Mouse (Mus musculus): ENCODE data around the gene Epha6.

Epha6 gene

DNA sequence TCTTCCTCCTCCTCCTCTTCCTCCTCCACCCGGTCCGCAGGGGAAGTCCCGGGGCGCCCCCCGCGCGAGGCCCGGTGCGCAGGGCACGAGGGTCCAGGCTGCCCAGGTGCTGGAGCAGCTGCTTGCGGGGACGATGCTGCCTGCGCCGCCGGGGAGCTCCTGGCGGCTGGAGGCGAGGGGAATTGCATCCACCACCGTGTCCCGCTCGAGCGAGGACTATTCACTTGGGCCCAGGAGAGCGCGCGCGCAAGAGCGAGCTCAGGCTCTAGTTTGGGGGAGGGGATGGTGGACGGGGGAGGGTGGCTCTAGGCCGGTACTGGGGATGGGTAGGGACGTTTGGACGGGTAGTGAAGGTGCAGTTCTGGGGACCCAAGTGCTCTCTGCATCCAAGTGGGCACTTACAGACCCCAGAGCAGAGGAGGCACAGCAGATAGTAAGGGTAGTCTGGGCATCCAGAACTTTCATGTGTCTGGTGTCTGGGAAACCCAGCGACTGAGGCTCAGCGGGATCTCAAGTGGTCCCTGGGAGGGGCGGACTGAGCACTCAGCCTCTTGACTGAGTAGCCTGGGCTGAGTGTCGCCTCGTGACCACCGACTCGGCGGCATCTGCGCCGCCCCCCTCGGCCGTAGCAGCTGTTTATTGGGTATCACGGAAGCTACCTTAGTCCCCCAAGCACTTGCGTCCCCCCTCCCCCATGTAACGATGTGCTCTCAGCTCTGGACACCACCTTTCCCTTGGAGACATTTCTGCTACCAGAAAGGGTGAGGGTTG, at the start of gene Epha6:
TSS of gene Epha6 (minus strand) at position 471 of the 771 bp plus-strand sequence.
- ChIA-PET POLR2A (interaction anchor here in 2 of 4 experiments (0.6 to 0.9 kb wide), 3 partner anchors 10 to 1060 kb away, joined by 3 read pairs; no protein-coding TSS in a partner anchor), CTCF (interaction anchor here in 2 of 4 experiments (0.6 to 1.2 kb wide), 4 partner anchors 15 to 1518 kb away, joined by 3 to 4 read pairs (median 3); no protein-coding TSS in a partner anchor)

DNA sequence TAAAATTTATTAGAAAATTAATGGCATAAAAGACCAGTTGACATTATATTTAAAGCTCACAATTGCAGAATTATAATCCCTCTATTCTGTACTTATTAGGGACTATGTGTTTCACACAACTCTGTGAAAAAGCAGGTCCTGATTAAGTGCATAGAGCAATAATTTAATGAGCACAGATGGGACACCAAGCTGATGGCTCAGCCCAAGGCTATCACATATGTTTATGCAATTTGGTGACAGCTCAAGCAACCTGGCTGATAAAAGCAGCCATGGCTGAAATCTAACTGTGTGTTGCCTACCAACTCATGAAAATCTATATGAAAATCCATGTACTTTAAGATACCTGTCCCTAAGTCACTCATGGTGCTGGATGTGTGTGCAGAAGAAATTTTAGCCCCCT, 46.4 kb upstream of the Epha6 start:
- POLR2A ChIA-PET: no interaction called here
- CTCF ChIA-PET: no interaction called here

DNA sequence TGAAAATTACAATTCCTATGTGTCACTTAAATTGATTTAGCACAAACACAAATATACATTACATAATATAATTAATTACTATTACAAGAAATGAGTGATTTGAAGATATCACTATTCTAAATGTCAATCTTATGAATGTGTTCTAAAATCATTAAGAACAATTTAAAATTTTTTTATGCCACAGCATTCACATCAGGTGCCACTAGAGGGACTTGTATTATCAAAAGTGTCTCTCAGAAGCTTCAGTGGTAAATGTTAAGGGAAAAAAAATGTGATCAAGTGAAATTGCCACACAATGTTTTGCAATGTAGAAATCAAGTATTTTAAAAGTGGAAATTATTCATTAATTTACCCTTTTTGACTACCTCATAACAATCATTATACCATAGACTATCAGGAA, 22.8 kb upstream of the Epha6 start:
- CTCF ChIA-PET: no interaction called here
- POLR2A ChIA-PET: no interaction called here

DNA sequence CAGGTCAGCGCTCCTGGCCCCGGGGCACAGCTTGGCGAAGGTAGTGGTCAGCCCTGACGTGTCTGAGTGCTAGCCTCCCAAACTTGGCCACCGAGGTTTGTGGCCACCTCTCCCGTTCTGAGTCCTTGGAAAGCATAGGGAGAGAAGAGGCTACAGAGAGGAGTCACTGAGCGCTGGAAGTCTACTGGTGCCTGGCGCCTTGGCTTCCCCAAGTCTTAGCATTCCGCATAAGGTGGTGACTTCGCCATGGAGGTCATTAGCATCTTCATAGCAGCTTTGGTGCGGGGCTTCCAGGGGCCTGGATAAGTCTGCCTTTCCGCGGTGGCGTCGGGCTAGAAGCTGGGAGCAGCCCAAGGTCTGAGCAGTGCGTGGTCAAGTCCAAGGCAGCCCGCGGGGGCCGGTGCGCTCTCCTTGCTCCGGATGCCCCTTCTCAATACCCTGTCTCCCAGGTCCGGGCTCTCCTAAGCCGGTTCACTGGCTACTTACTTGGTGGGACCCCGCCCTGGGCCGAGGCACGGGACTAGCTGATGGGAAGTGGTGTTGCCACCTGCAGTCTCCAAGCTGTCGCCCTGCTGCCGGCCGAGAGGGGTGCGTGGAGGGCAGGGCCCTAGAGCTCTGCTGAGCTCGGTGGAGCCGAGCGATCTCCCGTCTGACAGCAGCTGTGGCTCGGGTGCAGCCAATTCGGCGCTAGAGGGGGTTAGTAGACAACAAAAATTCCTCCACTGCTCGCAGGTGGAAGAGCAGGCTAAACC, 677 bp upstream of the Epha6 start:
- CTCF ChIA-PET: interaction anchor here in 2 of 4 experiments (0.6 to 1.2 kb wide), 3 partner anchors 16 to 362 kb away, joined by 3 read pairs; no protein-coding TSS in a partner anchor
- POLR2A ChIA-PET: no interaction called here

DNA sequence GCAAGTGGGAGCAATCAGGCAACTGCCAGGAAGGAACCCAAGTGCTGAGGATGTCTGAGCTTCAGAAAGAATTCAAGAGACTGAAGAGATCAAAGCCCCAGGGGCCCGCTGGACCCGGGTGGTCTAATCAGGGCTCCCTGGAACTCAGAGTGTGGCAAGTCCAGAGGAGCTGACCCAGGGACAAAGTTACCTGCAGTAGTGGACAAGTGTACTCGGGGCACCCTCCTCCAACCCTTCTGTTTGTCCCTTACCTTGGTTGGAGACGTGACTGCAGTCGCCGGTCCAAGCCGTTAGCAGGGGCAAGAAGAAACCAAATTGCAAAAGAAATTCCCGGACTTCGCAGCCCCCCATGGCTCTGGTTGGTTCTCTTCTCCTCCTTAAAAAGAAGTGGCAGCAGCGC, 718 bp downstream of the Epha6 start:
- ChIA-PET POLR2A (interaction anchor here in 2 of 4 experiments (0.6 to 0.9 kb wide), 3 partner anchors 10 to 1059 kb away, joined by 3 read pairs; no protein-coding TSS in a partner anchor), CTCF (interaction anchor here in 2 of 4 experiments (0.6 kb wide), 2 partner anchors 775 to 1517 kb away, joined by 3 to 4 read pairs; no protein-coding TSS in a partner anchor)

DNA sequence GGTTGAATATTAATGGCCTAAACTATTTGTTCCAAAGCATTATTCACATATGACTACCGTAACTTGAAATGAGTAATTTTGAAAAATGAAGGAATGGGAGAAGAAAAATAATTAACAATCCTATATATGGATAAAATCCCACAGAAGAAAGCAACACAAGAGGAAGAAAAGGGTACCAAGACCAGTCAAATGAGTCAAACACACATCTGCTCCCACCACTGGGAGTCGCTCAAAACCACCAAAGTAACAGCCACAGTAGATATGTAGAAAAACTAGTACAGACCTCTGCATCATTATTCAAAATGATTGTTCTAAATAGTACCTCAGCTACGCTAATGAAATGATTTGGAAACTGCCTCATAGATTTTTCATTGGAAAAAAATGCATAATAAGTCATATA, 20.0 kb downstream of the Epha6 start:
- CTCF ChIA-PET: no interaction called here
- POLR2A ChIA-PET: no interaction called here

DNA sequence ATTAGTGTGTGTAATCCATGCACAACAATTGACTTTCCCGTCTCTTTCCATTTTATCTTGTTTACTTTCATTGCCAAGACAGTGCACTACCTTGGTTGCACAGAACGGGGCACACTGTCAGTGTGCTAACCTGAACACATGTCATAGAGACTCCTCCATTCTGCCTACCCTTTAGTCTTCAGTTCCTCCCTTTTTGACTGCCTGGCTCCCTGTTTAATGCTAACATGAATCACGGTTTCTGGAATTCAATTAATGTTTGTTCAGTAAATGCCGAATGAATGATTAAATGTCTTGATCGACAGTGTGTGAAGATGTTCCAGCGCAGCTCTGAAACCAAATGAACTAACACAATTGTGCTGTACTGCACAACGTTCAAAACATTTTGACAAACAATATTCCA, 20.6 kb downstream of the Epha6 start:
- POLR2A ChIA-PET: no interaction called here
- CTCF ChIA-PET: interaction anchor here in 1 of 4 experiments (0.6 kb wide), 1 partner anchor 11 kb away, joined by 3 read pairs; no protein-coding TSS in a partner anchor

DNA sequence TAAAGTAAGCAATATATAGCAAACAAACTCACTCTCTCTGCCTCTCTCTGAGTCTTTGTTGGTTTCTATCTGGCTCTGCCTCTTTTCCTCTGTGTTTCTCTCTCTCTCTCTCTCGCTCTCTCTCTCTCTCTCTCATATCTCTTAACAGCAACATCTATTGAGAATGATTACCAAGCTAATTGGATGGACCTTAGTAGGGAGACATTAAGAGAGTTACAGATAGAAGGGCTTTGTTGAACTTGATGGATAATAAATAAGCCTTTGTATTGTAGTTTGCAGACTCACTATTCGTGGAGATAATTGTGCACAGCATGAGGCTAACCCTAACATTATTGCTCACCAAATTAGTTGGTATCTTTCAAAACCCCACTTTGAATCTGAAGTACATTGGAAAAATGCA, 34.8 kb downstream of the Epha6 start:
- CTCF ChIA-PET: no interaction called here
- POLR2A ChIA-PET: no interaction called here

DNA sequence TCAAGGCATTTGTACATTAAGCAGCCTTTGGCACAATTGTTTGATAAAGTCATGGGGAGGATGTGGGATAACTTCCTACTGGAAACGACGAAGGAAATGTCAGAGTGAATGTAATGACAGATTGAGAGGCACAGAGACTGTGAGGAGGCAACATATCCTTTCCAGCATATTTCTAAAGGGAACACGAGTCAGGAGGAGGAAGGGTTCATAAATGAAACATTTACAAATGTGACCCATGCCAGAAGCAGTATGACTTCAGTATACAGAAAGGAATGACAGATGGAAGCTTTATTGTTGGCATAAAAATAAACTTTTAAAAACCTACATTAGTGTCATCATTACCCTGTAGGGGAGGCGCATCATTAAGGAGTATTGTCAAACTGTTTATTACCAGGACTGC, 60.9 kb downstream of the Epha6 start:
- ChIA-PET CTCF (no interaction called here), POLR2A (no interaction called here)

DNA sequence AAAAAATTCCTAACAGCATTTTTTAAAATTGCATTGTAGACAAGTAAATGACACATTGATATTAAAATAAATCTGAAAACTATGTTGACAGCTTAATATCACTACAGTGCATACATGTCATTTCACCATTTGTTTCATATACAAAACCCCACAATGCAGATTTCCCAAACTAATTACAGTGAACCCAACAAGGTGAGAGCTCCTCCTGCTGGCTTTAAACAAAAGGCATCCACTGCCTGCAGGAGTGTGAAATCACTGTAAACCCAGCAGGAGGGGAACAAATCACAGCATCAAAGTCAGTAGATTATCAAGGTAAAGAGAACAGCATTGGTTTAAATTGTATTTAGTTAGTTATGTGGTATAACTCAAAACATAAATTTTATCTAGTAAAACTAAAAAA, 67.1 kb downstream of the Epha6 start:
- ChIA-PET POLR2A (no interaction called here), CTCF (no interaction called here)

DNA sequence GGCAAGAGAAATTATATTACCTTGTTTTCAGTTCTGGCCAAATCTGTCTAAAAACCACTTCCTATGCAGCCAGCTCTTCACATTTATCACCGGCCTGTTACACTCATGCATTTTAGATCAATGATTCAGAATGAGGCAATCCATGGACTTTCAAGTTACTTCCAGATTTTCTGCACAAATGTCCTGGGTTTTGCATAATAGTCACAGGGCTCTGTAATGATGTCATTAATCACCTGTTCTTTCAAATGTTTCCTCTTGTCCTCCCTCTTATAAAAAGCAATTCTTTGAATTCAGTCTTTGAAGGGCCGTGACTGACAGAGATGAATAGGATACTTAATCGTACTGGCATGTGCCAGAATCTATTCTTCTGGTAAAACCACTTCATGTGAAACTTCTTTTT, 95.6 kb downstream of the Epha6 start:
- ChIA-PET POLR2A (no interaction called here), CTCF (no interaction called here)

DNA sequence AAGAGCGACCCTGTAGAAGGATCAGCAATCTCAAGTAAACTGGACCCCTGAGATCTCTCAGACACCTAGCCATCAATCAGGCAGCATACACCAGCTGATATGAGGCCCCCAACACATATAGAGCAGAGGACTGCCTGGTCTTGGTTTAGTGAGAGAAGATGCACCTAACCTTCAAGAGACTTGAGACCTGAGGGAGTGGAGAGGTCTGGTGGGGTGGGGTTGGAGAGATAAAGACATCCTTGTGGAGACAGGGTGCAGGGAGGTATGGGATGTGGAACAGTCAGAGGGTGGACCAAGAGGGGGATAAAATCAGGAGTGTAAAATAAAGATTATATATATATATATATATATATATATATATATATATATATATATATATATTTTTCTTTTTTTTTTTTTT, 105.8 kb downstream of the Epha6 start:
- CTCF ChIA-PET: no interaction called here
- POLR2A ChIA-PET: interaction anchor here in 2 of 4 experiments (0.6 kb wide), 2 partner anchors 168 to 314 kb away, joined by 3 read pairs; no protein-coding TSS in a partner anchor

DNA sequence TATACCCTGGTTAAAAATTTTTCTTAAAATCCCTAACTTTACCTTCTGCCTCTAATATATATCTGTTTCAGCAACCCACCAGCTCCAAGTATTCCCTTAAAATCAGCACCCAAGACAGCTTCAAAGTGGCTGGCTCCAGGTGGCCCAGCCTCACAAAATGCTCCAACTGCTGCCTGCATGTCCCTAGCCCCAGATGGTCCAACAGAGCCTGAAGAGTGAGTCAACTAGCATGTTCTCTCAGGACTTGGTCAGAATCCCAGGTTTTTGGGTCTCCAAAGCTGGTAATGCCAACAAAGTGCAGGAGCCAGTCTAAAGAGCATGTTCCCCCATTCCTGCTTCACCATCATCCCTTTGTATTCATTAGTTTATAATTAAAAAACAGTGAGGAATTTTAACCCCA, 129.6 kb downstream of the Epha6 start:
- POLR2A ChIA-PET: no interaction called here
- CTCF ChIA-PET: no interaction called here

DNA sequence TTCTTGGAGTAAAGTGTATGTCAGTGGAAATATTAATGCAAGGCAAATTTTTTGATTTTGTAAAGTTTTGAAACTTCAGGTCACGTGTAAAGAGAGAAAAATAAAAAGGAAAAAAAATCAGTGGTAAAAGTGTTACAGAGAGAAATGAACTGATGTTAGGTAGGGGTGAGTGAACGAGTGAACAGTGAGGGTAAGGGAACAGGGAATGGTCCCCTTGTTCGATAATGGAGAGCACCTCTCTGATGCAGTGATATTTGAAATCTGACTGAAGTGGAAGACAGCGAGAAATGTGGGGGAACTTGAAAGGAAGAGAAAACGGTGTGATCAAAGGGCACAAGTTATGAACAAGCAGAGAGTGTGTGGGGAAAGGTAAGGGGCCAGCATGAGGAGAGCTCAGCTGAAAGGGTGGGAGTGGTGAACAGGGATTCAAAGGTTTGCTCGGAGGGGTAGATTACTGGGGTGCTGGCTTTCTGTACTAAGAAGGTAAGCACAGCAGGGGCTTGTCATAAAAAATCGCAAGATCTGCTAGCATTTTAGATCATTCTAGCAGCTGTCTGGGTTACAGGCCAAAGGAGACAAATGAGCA, 137.0 kb downstream of the Epha6 start:
- ChIA-PET CTCF (no interaction called here), POLR2A (no interaction called here)

DNA sequence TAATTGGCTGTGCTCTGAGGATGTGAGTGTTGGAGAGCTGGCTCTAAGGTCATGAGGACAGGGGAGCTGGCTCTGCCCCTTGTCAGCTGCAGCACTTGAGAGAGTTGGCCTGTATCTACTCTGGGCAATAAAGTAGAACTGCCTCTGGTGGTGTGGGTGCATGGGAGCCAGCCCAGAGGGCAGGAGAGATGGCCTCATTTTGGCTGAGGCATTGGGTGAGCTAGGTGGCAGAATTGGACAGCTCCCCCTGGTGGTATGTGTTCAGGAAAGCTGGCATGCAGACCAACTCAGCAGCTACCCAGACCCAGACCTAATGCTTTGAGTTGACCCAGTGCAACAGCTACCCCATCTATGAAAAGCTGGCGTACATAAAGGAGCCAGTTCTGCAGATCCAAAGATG, 170.0 kb downstream of the Epha6 start:
- CTCF ChIA-PET: interaction anchor here in 1 of 4 experiments (1.1 kb wide), 1 partner anchor 589 kb away, joined by 10 read pairs; no protein-coding TSS in a partner anchor
- POLR2A ChIA-PET: no interaction called here

DNA sequence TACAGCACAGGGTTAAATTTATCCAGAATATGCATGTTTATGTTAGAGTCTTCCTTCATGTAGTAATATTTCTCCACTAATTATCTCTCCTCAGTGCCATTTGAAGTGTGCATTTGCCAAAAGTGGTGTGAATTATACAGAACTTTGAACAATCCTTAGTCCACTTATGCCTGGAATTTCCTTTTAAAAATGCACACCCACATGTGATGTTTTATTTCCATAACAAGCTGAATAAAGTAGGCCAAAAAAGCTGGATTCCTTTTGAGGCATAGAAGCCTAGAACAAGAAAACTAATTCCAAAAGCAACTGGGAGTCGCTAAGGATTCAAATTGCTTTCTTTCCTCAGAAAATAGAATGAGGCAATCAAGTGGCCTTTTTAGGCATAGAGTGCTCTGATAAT, 171.1 kb downstream of the Epha6 start:
- POLR2A ChIA-PET: no interaction called here
- CTCF ChIA-PET: interaction anchor here in 1 of 4 experiments (0.7 kb wide), 1 partner anchor 12 kb away, joined by 3 read pairs; no protein-coding TSS in a partner anchor

DNA sequence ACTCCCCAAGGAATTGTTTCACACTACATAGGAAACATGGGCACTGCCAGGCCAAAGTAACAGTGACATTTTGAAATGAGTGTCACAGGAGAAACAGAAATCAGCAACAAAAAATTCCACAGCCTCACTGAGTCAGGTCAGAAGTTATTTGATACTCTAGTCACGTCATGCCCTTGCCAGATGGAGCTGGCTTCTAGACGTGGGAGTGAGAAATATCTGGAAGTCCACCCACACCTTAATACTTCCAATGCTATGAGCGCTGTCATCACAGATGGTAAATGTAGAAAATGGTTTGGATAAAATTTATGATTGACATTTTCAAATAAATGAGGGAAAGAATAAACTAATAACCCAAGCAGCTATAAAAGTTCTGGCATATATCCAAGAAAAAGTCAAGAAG, 210.0 kb downstream of the Epha6 start:
- ChIA-PET POLR2A (interaction anchor here in 1 of 4 experiments (0.6 kb wide), 1 partner anchor 11 kb away, joined by 3 read pairs; no protein-coding TSS in a partner anchor), CTCF (no interaction called here)

DNA sequence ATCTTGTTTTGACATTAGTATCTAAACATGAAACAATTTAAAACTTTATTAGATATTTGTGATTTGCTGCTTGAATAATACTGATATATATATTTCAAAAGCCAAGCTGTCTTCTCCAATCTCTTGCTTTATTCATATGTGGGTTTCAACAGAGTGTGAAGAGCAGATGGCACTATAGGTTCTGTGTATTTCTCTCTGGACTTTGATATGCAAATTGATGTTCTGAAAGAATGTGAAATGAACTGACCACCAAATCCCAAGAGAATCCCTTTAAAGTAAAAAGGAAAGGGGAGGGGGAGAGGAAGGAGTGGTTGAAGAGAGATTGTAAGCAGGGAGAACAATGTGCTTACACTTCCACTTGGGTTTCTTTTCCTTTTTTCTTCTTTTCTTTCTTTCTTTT, 212.4 kb downstream of the Epha6 start:
- POLR2A ChIA-PET: no interaction called here
- CTCF ChIA-PET: no interaction called here

DNA sequence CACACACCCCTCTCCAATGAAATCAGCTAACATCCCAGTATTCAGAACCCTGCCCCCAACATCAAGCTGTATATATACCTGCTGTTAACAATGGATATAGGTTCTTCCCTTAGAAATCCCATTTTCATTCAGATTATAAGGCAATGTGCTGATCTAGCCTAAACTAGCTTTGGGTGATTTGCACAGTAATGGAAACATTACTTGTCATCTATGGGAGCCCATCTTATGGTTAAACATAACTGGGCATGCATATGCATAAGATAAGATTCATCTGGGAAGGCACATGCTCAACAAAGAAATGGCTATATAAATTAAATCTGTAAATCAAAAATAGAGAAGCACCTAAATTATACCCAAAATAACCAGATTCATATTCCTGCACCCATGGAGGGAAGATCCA, 230.2 kb downstream of the Epha6 start:
- POLR2A ChIA-PET: no interaction called here
- CTCF ChIA-PET: no interaction called here

DNA sequence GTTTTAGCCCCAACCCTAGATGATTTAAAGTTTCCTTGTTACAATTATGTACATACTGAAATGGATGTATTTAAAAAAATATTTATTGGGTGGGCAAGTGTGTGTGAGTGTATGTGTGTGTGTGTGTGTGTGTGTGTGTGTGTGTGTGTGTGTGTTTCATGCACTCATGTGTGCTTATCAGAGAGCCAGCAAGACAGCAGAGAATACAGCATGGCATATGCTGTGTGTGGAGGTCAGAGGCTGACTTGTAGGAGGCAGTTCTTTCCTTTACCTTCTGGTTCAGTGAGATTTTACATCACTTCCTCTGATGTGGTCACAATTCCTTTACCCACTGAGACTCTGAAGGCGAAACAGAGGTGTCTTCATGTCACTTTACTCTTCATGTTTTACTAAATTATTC, 321.4 kb downstream of the Epha6 start:
- CTCF ChIA-PET: interaction anchor here in 1 of 4 experiments (0.6 kb wide), 1 partner anchor 78 kb away, joined by 3 read pairs; no protein-coding TSS in a partner anchor
- POLR2A ChIA-PET: no interaction called here

Data from embryonic stem cell, embryonic (primary cell).